Mouse (Mus musculus) thymus, adult 18-20 months (tissue): ENCODE results near the gene Dcp1a.

ENCODE experiments used
- DNase-seq, 2 experiments: peaks; one replicate each; pipeline ENCODE4 v3.0.0; 2022; ENCODE audit warnings: mixed read lengths in 2 of 2

Gene Dcp1a

GRCm38 (mm10) chr14:30479361-30479948 lies at the start of gene Dcp1a:
Dcp1a (plus strand) TSS chr14:30479535.
- peak; percentile 93 for DNase-seq

GRCm38 (mm10) chr14:30429606-30430005 lies 49.7 kb upstream of the Dcp1a start:
- no peak for DNase-seq

GRCm38 (mm10) chr14:30430026-30430425 lies 49.3 kb upstream of the Dcp1a start:
- no peak for DNase-seq

GRCm38 (mm10) chr14:30430446-30430845 lies 48.9 kb upstream of the Dcp1a start:
- DNase-seq: no peak

GRCm38 (mm10) chr14:30435316-30435715 lies 44.0 kb upstream of the Dcp1a start:
- no peak for DNase-seq

- DNase-seq: no peak
Measured at GRCm38 (mm10) chr14:30439915-30440314, 39.4 kb upstream of the Dcp1a start.

- DNase-seq: no peak
Measured at GRCm38 (mm10) chr14:30455801-30456595, 23.3 kb upstream of the Dcp1a start.

- no peak for DNase-seq
Measured at GRCm38 (mm10) chr14:30457436-30457835, 21.9 kb upstream of the Dcp1a start.

- DNase-seq: no peak
Measured at GRCm38 (mm10) chr14:30457897-30458296, 21.4 kb upstream of the Dcp1a start.

GRCm38 (mm10) chr14:30458820-30459219 lies 20.5 kb upstream of the Dcp1a start:
- DNase-seq: no peak

GRCm38 (mm10) chr14:30459891-30460523 lies 19.3 kb upstream of the Dcp1a start:
- peak; percentile 27 to 32 for DNase-seq

GRCm38 (mm10) chr14:30463312-30463711 lies 16.0 kb upstream of the Dcp1a start:
- DNase-seq: no peak

GRCm38 (mm10) chr14:30473605-30474004 lies 5.7 kb upstream of the Dcp1a start:
- no peak for DNase-seq

GRCm38 (mm10) chr14:30474416-30474815 lies 4.9 kb upstream of the Dcp1a start:
- no peak for DNase-seq

- DNase-seq: no peak
Measured at GRCm38 (mm10) chr14:30491342-30491741, 12.0 kb downstream of the Dcp1a start, which contains the start of gene Cacna1d. Cacna1d (minus strand) TSS chr14:30491455.

GRCm38 (mm10) chr14:30493276-30493675 lies 13.9 kb downstream of the Dcp1a start:
- DNase-seq: no peak

GRCm38 (mm10) chr14:30494998-30495397 lies 15.7 kb downstream of the Dcp1a start:
- DNase-seq: no peak

GRCm38 (mm10) chr14:30498202-30498601 lies 18.9 kb downstream of the Dcp1a start:
- no peak for DNase-seq

- DNase-seq: no peak
Measured at GRCm38 (mm10) chr14:30504990-30505389, 25.7 kb downstream of the Dcp1a start.

GRCm38 (mm10) chr14:30510214-30510763 lies 31.0 kb downstream of the Dcp1a start:
- no peak for DNase-seq

GRCm38 (mm10) chr14:30512896-30513295 lies 33.6 kb downstream of the Dcp1a start:
- DNase-seq: no peak

- no peak for DNase-seq
Measured at GRCm38 (mm10) chr14:30515931-30516723, 36.8 kb downstream of the Dcp1a start.

GRCm38 (mm10) chr14:30519323-30519722 lies 40.0 kb downstream of the Dcp1a start:
- DNase-seq: no peak
